Mouse (Mus musculus) lung, adult 2 months (tissue): ENCODE data around the gene Calm3. TPM values are rescaled to one million over a fixed set of nuclear protein-coding genes. Genes with fewer than 3 reads are reported as not detected.
"Not testable (repeated sequence)": the region's sequence is repeated elsewhere in the genome, so short reads cannot be mapped to it uniquely, and the experiment has no call there.

Source experiments
- DNase-seq: peaks from one replicate; pipeline ENCODE4 v3.0.0; 2022
- H3K4me1 ChIP-seq: fragments of 200-500 bp; 2 replicates; pipeline ENCODE4 v1.6.1; 2011; ENCODE audit warnings: low read length; ENCODE audit not compliant: control insufficient read depth, insufficient read depth
- H3K4me3 ChIP-seq: fragments of 200-500 bp; replicated peaks from 2 replicates; pipeline ENCODE3; 2011; ENCODE audit warnings: low read depth, mild to moderate bottlenecking, control low read depth, low read length; ENCODE audit errors: extremely low read depth
- CTCF ChIP-seq: fragments of 200-500 bp; IDR thresholded peaks from 2 replicates; pipeline ENCODE4 v1.5.1; 2011; ENCODE audit warnings: mild to moderate bottlenecking, low read length, control low read depth; ENCODE audit not compliant: insufficient read depth
- POLR2A ChIP-seq: fragments of 200-500 bp; IDR thresholded peaks from 2 replicates; pipeline ENCODE4 v1.6.1; 2011; ENCODE audit warnings: low read depth, mild to moderate bottlenecking, control low read depth, low read length, borderline replicate concordance; ENCODE audit errors: extremely low read depth
- WGBS: fragments of 180-500 bp; shearing (Covaris S2); methylation state at CpG from one replicate; pipeline ENCODE4 v1.1.7; 2018; 5-methylcytosine and 5-hydroxymethylcytosine counted together
- polyA plus RNA-seq: library from polyadenylated mRNA; depleted of rRNA; stranded (reverse); fragments of >200 nt; gene quantifications from 2 replicates; pipeline ENCODE4 v1.2.3, GENCODE M21; 2012; rRNA removed

The Calm3 gene
- 279 and 310 TPM in 2 replicates for polyA plus RNA-seq

DNA sequence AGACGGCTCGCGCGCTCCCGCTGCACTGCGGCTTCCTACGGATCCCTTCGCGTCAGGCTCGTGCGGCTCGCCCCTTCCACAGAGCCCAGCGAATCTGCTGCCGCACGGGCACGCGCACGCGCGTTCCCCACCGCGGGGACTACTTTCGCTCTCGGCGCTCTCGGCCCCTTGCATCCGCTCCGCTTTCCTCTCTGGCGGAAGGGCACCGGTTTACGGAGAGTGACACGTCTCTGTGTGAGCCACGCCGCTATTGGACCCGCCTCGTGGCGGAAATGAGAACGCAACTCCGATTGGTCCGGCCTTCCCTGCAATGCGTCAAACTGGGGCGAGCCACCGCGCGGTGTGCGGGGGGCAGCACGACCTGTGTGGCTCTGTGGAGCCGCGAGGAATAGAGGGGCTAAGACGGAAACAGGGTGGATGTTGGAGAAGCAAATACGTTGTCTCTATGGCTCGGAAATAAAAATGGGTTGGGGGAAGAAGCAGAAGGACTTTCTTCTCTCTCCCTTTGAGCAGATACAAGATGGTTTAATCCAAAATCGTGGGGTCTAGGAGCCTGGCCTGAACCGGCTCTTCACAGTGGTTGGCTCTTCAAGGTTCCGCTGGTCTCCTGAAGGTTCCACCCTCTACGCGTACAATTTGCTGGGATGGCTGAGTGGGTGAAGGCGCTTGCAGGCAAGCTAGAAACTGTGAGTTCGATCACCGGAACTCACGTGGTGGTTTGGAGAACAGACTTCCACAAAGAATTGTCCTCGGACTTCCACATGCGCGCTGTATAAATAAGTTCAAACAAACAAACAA is at the start of gene Calm3:
Gene Calm3 (minus strand): TSS at position 78 of the 798 bp plus-strand sequence.
- DNase-seq: peak; percentile 100
- under 1% methylated on average over 64 of the region's 64 CpGs for WGBS
- TF ChIP-seq POLR2A (peak; percentile 60; the same call in 1 of the 2 replicates), CTCF (no peak)

DNA sequence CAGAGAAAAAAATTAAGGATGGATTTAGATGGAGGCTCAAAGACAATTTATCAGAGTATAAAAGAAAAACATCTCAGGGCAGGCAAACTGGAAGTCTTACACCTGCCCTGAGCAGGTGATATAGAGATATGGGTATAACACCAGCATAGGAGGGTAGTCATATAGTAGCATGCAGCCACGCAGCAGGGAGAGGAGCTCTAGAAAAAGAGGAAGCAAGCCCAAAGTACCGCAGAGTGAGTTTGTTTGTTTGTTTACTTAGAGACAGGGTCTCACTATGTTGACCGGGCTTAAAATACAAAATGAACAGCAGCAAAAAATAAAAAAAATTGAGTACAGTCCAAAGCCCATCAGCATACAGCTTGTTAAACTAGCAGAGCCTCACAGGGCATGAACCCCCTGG is 47.2 kb upstream of the Calm3 start:
- no peak for DNase-seq
- 50% methylated on average over 3 of the region's 3 CpGs for WGBS

More for the DNA sequence above, at the start of gene Calm3:
- H3K4me3 ChIP-seq: peak within 1 kb of the TSS; percentile 84
- peaks cover 17% of the 10 kb centered on the region for H3K4me1 ChIP-seq

DNA sequence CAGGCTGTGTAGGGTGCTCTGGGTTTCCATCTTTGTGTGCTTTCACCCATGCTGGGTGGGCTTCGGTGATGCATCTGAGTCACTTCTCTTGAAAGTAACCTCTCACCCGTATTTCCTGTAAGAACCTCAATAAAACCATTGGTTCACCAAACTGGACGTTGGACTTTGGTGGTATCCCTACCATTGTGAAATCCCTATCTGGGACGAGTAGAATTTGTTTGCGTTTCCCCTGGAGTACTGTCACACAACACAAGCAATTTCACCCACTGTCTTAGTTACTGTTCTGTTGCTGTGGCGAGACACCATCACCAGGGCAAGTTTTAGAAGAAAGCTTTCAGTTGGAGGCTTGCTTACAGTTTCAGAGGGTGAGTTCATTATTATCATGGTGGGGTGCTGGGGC is 44.5 kb upstream of the Calm3 start:
- no peak for DNase-seq
- no peak overlapping the region for H3K4me3 ChIP-seq
- 84% methylated on average over 6 of the region's 6 CpGs for WGBS
- no peak for TF ChIP-seq POLR2A
- no peak for TF ChIP-seq CTCF
- no peaks in the 10 kb centered on the region for H3K4me1 ChIP-seq

More for the DNA sequence above, 47.2 kb upstream of the Calm3 start:
- H3K4me3 ChIP-seq: no peak overlapping the region
- TF ChIP-seq CTCF (no peak), POLR2A (no peak)
- no peaks in the 10 kb centered on the region for H3K4me1 ChIP-seq

DNA sequence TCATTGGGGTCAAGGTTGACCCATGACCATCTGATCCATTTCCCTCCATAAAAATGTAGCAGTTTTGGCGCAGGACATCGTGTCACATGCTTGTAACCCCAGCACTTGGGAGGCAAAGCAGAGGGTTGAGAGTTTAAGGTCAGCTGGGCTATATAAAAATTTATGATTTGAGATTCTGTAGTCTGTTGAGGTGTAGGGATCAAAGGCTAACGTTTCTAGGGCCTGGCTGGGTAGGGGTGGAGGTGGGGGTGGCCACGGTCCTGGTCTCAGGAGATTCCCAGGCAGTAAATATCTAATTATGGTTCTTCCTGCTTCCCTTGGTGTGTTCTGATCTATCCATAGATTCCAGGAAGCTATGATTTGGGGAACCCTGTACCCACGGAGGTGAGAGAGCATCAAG is 37.8 kb upstream of the Calm3 start:
- H3K4me3 ChIP-seq: no peak overlapping the region
- TF ChIP-seq CTCF (no peak), POLR2A (no peak)
- DNase-seq: no peak
- WGBS: 73% methylated on average over 5 of the region's 5 CpGs
- H3K4me1 ChIP-seq: no peaks in the 10 kb centered on the region

DNA sequence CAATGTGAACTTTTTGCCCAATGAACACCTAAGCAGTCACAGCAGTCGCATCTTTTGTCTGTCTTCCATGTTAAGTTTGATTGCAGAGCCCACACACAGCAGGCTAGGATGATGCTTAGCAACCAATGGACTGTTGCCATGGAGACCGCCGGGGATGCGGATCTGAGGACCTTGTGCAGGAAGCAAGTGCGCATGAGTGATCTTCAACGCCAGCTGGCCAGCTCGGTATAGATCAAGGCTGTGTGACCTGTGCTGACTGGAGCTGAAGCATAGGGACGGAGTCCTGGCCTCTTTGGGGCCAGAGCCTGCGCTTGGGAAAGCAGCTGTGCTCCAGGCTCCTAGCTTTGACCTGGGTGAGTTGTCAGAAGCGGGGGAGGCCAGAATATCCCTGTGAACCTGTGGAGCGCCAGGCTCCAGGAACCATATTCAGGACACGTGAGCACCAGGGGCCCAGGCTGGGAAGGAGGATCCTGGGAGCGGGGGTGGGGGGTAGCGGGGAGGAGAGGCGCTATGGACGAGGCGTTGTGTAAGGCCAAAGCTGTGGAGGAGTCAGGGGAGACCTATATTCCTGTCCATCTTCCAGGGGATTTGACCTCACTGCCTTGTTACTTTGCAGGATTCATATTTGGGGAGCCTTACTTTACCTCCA is 35.7 kb upstream of the Calm3 start, which contains the start of gene Pnmal1:
Gene Pnmal1 (plus strand): TSS at position 141 of the 649 bp plus-strand sequence.
- WGBS: 29% methylated on average over 17 of the region's 17 CpGs
- TF ChIP-seq CTCF (no peak), POLR2A (no peak)
- Histone ChIP-seq H3K4me3 (no peak within 1 kb of the TSS), H3K4me1 (no peaks in the 10 kb centered on the region)
- DNase-seq: no peak

DNA sequence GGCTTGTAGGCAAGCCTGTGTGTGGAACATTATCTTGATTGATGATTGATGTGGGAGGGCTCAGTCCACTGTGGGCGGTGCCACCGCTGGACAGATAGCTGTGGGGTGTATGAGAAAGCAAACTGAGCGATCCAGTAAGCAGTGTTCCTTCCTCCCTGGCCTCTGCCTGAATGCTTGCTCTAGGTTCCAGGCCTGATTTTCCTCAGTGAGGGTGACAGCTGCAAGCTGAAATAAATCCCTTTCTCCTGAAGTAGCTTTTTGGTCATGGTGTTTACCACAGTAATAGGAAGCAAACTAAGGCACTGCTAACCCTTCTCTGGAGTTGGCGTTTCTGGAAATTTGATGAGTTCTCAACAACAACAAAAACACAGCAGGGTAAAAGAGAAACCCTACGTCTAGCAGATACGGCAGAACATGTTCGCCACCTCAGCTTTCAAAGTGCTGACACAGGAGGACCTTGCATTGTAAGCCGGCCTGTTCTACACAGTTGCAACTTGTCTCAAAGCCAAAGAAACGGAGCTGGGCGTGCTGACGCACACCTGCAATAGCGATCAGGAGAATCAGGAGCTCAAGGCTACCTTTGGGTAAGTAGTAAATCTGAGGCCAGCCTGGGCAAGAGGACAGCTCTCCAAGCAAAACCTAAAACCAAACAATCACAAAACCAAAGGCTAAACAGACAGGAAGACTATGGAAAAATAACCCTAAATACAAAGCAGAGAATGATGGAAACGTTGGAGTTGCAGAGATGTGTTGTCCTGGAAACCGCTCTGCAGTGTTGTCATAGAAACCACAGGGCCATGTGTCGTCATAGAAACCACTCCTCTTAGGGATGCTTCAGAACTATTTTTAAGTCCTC is 32.7 kb upstream of the Calm3 start:
- WGBS: 73% methylated on average over 15 of the region's 15 CpGs
- DNase-seq: no peak
- TF ChIP-seq CTCF (no peak), POLR2A (no peak)
- Histone ChIP-seq H3K4me1 (no peaks in the 10 kb centered on the region), H3K4me3 (no peak overlapping the region)

DNA sequence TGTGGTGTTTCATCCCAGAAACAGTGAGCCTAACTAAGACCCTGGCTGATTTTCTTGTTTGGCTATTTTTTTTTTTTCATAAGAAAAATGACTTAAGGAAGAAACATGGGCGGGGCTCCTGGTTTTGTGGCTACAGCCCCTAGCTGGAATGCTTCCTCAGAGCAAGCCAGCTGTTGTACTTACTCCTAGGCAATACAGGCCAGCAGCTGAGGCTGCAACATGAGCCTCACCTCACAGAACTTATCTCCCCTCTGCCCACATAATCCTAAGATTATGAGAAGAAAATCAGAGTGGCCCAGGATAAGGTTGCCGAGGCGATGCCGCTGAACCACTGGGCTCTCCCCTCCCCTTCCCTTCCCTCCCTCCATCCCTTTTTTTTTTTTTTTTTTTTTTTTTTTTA is 31.8 kb upstream of the Calm3 start:
- WGBS: 64% methylated on average over 4 of the region's 4 CpGs
- no peak for DNase-seq
- H3K4me1 ChIP-seq: no peaks in the 10 kb centered on the region
- TF ChIP-seq CTCF: no peak
- no peak for TF ChIP-seq POLR2A
- no peak overlapping the region for H3K4me3 ChIP-seq

DNA sequence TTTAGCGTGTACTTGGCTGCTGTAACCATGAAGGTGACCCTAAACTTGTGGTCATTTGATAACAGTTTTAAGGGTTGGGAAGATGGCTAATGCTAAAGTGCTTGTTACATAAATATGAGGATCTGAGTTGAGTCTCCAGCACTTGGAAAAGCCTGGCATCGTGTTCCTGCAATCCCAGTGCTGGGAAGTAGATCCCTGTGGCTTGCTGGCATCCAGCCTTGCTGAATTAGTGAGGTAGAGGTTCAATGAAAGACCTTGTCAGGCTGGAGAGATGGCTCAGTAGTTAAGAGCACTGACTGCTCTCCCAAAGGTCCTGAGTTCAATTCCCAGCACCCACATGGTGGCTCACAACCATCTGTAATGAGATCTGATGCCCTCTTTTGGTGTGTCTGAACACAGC is 29.9 kb upstream of the Calm3 start:
- H3K4me3 ChIP-seq, H3K4me1 ChIP-seq, DNase-seq: not testable (repeated sequence)
- 61% methylated on average over 2 of the region's 2 CpGs for WGBS
